Mouse (Mus musculus) gonadal fat pad, adult 2 months (tissue): ENCODE measurements around the gene Egfl7. TPM values are rescaled to one million over a fixed set of nuclear protein-coding genes. Genes with fewer than 3 reads are reported as not detected.

Experiments used
- DNase-seq: peaks from one replicate; pipeline ENCODE4 v3.0.0-alpha.2; 2012; ENCODE audit warnings: low read depth
- polyA plus RNA-seq: library from polyadenylated mRNA; depleted of rRNA; stranded (reverse); fragments of >200 nt; gene quantifications from 2 replicates; pipeline ENCODE4 v1.2.3, GENCODE M21; 2012

Egfl7 gene
- polyA plus RNA-seq, 1 experiment = 444 TPM

- DNase-seq = no peak
Observed at GRCm38 (mm10) chr2:26594461-26594933, 14.7 kb downstream of the Egfl7 start.

DNA sequence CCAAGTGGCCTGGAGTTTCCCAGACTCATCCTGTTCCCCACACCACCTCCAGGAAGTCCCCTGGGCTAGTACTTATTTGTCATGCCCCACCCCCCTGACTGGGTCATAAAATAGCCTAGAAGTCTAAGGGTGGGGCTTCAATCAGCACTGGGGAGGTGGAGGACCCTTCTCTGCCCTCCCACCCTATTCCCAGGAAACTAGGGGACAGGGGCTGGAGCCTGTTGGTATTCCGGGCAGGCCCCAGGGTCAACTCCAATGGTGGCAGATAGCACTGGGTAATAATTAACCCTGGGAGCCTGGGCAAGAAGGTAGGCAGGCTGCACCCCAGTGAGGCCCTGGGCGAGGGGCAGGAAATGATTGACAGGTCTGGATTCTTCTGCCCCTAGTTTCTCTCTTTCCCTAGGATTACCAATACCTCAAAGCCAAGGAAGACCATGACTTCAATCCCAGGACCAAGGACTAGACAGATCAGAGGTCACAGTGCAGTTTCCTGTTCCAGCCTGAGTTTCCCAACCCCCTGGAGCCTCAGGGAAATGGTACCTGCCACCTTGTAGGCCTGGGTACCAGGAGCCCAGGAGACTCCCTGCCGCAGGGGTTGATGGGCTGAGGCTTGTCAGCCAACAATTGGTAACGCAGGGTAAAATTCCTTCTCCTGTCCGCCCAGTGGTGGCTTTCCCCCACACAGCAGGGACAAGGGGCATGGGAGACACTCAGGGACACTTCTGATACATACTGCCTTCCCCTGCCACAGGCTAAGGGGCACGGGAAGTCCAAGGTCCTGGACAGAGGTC is 15.3 kb downstream of the Egfl7 start:
- no peak for DNase-seq

GRCm38 (mm10) chr2:26595725-26596435 is 16.1 kb downstream of the Egfl7 start:
- DNase-seq = no peak

DNA sequence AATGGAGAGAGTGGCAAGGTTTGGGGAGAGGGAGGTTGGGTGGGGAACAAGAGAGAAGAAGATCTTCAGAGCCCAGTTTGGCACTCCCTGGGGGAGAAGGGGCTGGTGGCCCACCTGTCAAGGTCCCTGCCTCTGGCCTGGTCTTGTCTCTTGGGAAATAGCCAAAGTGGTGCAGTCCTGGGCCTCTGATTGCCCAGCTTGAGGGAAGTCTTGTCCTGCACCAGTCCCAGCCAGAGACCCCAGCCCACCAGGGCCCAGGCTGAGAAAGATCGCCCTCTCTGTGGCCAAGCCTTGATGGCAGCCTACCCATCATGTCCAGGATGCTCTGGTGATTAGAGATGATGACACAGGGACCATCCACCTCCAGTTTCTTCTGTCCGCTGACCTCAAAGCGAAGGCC is 17.1 kb downstream of the Egfl7 start:
- no peak for DNase-seq

DNA sequence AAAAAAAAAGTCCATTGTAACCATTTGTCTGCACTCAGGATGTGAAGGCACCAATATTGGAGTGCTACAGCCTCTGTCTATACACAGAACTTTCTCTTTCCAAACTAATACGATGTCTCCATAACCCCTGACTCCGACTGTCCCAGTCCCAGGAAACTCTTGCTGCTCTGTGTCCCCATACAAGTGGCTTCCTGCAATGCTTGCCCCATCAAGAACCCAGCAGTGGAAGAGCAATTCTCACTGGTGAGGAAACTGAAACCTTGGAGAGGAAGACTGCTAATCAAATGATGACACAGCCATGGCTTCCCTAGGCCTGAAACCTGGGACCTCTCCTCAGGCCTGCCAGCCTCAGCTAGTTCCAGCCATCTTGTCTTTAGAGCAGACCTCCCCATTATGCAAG is 18.0 kb downstream of the Egfl7 start:
- no peak for DNase-seq

DNA sequence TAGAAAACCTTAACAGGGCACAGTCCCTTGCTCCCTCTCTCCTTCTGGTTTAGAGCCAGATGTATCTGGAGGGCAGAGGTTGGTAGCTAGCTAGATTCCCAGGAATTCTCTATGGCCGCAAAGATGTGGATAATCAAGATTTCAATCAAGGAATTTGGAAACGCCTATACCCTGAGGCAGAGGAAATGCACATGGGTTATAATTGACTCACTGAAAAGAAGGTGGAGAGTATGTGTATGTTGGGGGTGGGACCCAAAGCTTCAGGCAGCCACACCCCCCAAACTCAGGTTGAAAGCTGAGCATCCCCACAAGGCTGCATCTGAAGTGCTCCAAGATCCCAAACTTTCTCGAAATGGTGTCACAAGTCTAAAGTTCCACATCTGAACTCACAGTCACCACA is 18.6 kb downstream of the Egfl7 start:
- DNase-seq = no peak

- no peak for DNase-seq
Observed at GRCm38 (mm10) chr2:26599965-26600364, 20.2 kb downstream of the Egfl7 start.

- no peak for DNase-seq
Observed at GRCm38 (mm10) chr2:26600664-26601063, 20.9 kb downstream of the Egfl7 start.

DNA sequence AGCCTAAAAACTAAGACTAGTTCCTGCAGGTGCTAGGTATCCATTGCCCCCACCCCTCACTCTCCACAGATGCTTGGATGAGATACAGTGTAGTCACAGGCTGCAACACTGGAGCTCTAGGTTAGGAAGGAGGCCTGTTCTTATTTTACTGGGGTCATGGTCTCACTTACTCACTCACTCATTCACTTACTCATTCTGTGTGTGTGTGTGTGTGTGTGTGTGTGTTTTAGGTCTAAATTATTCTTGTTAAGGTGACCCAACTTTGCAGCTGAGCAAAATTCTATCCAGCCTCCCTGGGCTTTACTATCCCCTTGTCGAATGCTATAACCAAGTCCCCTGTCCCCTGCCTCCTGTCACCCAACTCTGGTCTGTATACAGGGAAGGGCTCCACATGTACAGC is 21.8 kb downstream of the Egfl7 start:
- no peak for DNase-seq

- no peak for DNase-seq
Observed at GRCm38 (mm10) chr2:26602631-26603030, 22.8 kb downstream of the Egfl7 start.

- DNase-seq = no peak
Observed at GRCm38 (mm10) chr2:26603159-26603558, 23.3 kb downstream of the Egfl7 start.

DNA sequence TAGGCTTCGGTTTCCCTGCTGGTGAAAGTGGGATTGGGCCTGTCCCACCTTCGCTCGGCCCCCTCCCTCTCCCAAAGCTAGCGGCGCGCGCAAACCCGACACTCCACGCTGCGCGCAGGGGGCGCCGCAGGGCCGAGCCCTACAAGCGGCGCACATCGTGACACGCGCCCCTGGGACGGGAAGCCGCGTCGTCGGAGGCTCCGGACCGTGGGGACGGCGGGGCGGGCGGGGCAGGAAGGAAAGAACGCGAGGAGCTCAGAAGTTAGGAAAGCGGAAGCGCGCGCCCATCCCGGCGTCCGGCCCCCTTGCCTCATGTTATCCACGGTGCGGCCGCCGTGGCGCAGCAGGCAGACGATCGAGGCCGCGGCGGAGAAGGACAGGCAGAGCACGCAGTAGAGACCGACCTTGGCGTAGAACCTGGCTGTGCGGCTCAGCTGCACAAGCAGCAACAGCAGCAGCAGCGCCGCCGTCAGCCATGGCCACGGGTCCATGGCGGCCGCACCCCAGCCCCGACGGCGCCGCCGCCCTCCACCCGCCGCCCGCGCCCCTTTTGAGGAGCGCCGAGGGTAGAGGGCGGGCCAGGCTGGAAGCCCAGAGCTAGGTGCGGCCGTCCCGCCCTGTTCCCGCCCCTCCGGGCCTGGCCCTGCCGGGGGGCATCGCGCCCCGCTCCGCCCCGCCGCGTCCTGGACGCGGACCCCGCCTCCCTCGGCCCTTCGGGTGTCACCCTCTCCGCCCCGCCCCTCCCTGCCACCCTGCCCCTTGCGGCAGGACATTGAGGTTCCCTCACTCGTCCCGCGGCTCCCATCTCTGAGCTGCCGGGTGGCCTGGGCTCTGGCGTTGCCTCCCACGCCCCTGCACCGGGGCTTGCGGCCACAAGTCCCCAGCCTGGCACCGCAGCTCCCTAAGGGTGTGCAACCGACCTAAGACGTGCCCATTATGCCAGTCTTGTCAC is 24.2 kb downstream of the Egfl7 start, which contains the start of gene Agpat2:
Agpat2 (minus strand) TSS at position 698 of the 952 bp plus-strand sequence.
- no peak for DNase-seq

GRCm38 (mm10) chr2:26605331-26605730 is 25.5 kb downstream of the Egfl7 start:
- no peak for DNase-seq

GRCm38 (mm10) chr2:26606579-26606978 is 26.8 kb downstream of the Egfl7 start:
- DNase-seq = no peak

DNA sequence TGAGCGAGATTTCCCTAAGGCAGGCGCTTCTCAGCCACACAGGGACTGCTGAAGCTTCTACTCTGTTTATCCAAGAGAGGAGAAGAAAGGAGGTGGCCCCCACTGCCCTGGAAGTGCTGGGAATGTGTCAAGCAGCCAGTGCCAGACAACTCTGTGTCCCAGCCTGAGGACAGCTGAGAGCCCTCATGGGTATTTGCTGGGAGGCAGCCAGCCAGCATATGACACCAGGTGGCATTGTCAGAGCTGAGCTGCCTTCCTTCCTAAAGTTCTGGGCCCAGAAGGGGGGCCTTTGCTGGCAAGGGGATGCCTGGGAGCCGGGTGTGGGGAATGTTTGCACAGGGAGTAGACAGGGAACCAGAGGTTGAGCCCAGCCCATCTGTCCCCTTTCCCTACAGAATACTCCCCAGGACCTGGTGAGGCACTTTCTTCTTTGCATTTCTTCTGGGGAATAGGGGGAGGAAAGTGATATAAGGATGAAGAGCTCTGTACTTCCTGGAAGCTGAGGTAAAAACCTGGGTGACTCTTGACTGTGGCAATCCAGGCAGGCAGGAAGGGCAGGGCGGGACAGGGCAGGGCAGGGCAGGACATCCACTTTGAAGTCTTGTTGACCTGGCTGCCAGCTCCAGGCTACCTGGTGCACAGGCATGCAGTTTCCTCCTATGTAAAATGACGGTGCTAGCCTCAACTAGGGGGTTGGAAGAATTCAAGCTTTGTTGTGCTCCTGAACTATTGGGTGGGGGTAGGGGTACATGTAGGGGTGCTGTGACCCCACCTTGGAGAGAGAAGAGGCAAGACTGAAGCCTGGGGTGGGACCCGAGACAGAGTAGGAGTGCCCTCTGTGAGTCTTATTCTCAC is 27.5 kb downstream of the Egfl7 start:
- no peak for DNase-seq

DNA sequence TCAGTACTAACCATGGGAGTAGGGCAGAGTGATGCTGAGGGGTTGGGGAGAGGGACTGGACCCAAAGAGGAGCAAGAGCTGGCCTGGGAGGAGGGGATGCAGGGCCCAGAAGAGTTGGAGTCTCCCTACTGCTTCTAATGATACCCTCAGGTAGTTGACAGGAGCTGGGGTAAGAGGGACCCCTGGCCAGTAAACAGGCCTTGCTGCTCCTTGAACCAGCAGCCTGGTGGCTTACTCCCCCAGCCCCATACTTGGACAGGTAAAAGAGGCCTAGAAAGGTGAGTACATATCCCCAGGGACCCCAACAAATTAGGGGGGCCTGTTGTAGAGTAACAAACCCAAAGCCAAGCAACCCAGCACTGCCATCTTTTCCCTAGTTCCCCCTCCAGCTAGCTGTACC is 29.0 kb downstream of the Egfl7 start:
- DNase-seq = no peak

DNA sequence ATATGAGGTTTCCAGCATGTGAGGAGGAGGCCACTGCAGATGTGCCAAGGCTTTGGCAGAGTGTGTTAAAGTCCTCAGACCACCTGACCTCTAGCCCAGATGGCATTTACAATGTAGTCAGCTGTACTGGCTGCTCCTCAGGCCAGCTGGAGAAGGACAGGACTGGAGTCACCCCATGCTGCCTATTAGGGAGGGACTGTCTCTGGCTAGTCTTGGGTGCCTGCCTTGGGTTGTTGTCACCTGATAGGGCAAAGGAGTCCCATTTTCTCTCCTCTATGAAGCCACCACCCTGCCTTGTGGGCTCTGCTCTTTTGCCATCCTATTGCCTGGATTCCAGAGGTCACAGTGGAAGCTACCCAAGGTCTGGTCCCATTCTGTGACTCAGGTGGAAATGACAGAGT is 29.4 kb downstream of the Egfl7 start:
- no peak for DNase-seq

- DNase-seq = no peak
Observed at GRCm38 (mm10) chr2:26610526-26610925, 30.7 kb downstream of the Egfl7 start.

DNA sequence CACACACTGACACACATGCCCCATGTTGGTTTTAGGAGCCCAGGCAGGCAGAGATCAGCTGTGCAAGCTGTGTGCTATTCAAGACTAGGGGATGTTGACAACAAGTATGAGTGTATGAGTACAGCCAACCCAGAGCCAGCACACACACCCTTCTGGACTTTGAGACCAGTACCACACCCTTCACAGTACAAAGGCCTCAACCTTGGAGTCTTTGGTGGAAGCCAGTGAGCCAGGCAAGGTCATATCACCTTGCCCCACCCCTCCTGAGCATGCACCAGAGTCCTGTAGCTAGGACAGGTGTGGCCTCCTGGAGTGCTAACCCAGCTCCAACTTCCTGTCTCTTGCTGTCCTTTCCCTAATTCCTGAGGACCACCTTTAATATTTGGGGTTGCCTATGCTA is 31.2 kb downstream of the Egfl7 start:
- no peak for DNase-seq

- DNase-seq = no peak
Observed at GRCm38 (mm10) chr2:26611896-26612295, 32.1 kb downstream of the Egfl7 start.

- no peak for DNase-seq
Observed at GRCm38 (mm10) chr2:26614903-26615302, 35.1 kb downstream of the Egfl7 start.
